Mouse (Mus musculus) lung, postnatal 0 days (tissue): ENCODE measurements around the gene Lrrc40.

Source experiments
- CTCF ChIP-seq: IDR thresholded peaks from 2 replicates; pipeline ENCODE4 v1.5.1; 2016; ENCODE audit warnings: antibody characterized with exemption, mild to moderate bottlenecking
- EP300 ChIP-seq: IDR thresholded peaks from 2 replicates; pipeline ENCODE4 v1.6.1; 2016; ENCODE audit warnings: antibody characterized with exemption, mild to moderate bottlenecking, control low read depth

GRCm38 (mm10) chr3:158077828-158078227 is 41.4 kb downstream of the Lrrc40 start:
- no peak for TF ChIP-seq CTCF
- TF ChIP-seq EP300 = no peak
